Mouse (Mus musculus): ENCODE measurements around the gene Lce3f.

DNA sequence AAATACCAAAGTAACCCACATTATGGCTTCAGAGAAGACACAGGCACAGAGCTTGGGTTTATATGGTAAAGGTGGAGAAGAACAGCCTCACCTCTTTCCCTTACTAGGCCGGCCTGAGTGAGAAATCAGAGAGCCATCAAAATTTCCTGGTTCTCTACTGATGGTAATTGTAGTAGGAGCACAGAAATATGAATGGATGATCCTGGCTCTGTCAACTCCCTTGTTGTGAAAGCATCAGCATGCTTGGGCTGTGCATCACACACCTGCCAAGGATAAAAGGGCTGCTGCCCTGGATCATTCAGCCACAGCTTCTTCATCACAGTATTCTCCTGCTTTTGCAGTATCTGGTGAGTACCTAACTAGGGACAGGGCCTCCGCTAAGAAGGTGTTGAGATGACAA lies 25.3 kb upstream of the Lce3f start, which contains the start of gene Lce3e:
- no peak for TF ChIP-seq CEBPB (IDR thresholded peaks at IDR 0.05; ENCODE audit: low read depth)
- TF ChIP-seq CTCF (IDR thresholded peaks at IDR 0.05; ENCODE audit: control insufficient read depth, insufficient read depth, insufficient read length), result no peak
- TF ChIP-seq MAX (IDR thresholded peaks at IDR 0.05), result no peak

All from C2C12 (cell line).